Mouse (Mus musculus): ENCODE data around the gene Fpgs.
A peak's percentile ranks its signal among the peaks of the same experiment; 100 is the strongest.

Fpgs gene

GRCm38 (mm10) chr2:32741273-32742172, 37.6 kb upstream of the Fpgs start:
- Histone ChIP-seq H3K4me3 (replicated peaks; ENCODE audit: low read length) (peak overlapping the region; percentile 88), H3K9me3 (ENCODE audit: low read length) (peaks cover 14% of the 10 kb centered on the region), H3K36me3 (ENCODE audit: insufficient read depth, low read length) (no peaks in the 10 kb centered on the region), H3K27me3 (ENCODE audit: insufficient read depth, low read length) (peaks cover 78% of the 10 kb centered on the region), H3K4me1 (replicated peaks; ENCODE audit: low read depth, low read length) (peaks cover 16% of the 10 kb centered on the region)
- TF ChIP-seq NANOG (IDR thresholded peaks at IDR 0.05; ENCODE audit: borderline replicate concordance, low read length), result no peak
- TF ChIP-seq CTCF (conservative IDR thresholded peaks at IDR 0.05; ENCODE audit: low read length), result no peak
- TF ChIP-seq POU5F1 (IDR thresholded peaks at IDR 0.05; ENCODE audit: borderline replicate concordance, low read length), result no peak

- peaks cover 17% of the 10 kb centered on the region for H3K9me3 ChIP-seq (ENCODE audit: low read length)
- TF ChIP-seq CTCF (conservative IDR thresholded peaks at IDR 0.05; ENCODE audit: low read length), result no peak
- H3K27me3 ChIP-seq (ENCODE audit: insufficient read depth, low read length), result peaks cover 74% of the 10 kb centered on the region
- H3K36me3 ChIP-seq (ENCODE audit: insufficient read depth, low read length), result no peaks in the 10 kb centered on the region
- peak within 1 kb of the TSS; percentile 88 for H3K4me3 ChIP-seq (replicated peaks; ENCODE audit: low read length)
- peaks cover 16% of the 10 kb centered on the region for H3K4me1 ChIP-seq (replicated peaks; ENCODE audit: low read depth, low read length)
Observed at GRCm38 (mm10) chr2:32740916-32741272, 36.9 kb upstream of the Fpgs start, which contains the start of gene 6330409D20Rik. Gene 6330409D20Rik, minus strand, starts transcription at chr2:32741016.

- Histone ChIP-seq H3K9me3 (ENCODE audit: low read length) (peaks cover 17% of the 10 kb centered on the region), H3K4me1 (replicated peaks; ENCODE audit: low read depth, low read length) (peaks cover 22% of the 10 kb centered on the region), H3K36me3 (ENCODE audit: insufficient read depth, low read length) (no peaks in the 10 kb centered on the region), H3K4me3 (replicated peaks; ENCODE audit: low read length) (no peak overlapping the region), H3K27me3 (ENCODE audit: insufficient read depth, low read length) (peaks cover 58% of the 10 kb centered on the region)
- TF ChIP-seq NANOG (IDR thresholded peaks at IDR 0.05; ENCODE audit: borderline replicate concordance, low read length) (no peak), CTCF (conservative IDR thresholded peaks at IDR 0.05; ENCODE audit: low read length) (no peak), POU5F1 (IDR thresholded peaks at IDR 0.05; ENCODE audit: borderline replicate concordance, low read length) (no peak)
Observed at GRCm38 (mm10) chr2:32739311-32739710, 35.4 kb upstream of the Fpgs start.

- no peak overlapping the region for H3K4me3 ChIP-seq (replicated peaks; ENCODE audit: low read length)
- TF ChIP-seq POU5F1 (IDR thresholded peaks at IDR 0.05; ENCODE audit: borderline replicate concordance, low read length) (no peak), NANOG (IDR thresholded peaks at IDR 0.05; ENCODE audit: borderline replicate concordance, low read length) (no peak), CTCF (conservative IDR thresholded peaks at IDR 0.05; ENCODE audit: low read length) (no peak)
- peaks cover 39% of the 10 kb centered on the region for H3K27me3 ChIP-seq (ENCODE audit: insufficient read depth, low read length)
- peaks cover 17% of the 10 kb centered on the region for H3K9me3 ChIP-seq (ENCODE audit: low read length)
- no peaks in the 10 kb centered on the region for H3K36me3 ChIP-seq (ENCODE audit: insufficient read depth, low read length)
- peaks cover 17% of the 10 kb centered on the region for H3K4me1 ChIP-seq (replicated peaks; ENCODE audit: low read depth, low read length)
Observed at GRCm38 (mm10) chr2:32737008-32737407, 33.1 kb upstream of the Fpgs start.

DNA sequence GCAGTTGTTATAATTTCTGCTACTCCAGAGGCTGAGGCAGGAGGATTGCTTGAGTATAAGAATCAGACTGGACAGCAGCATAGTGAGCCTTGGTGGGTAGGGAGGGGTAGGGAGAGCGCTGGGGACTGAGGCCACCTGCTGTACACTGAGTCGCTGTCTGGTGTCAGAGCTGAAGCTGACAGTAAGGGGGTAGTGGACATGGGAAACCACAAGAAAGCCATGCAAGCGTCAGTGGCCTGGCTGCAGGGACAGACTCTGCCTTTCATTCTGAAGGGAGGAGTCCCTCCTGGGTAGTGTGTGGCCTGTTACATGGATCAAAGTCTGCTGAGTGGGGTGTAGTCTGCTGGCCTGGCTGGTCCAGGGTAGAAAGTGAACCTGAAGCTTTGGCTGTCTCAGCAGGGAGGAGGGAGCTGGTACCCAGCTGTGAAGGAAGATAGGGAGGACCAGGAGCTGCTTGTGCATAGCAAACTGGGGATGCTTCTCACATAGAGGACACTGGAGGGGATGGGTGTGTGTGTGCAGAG, 32.4 kb upstream of the Fpgs start:
- H3K9me3 ChIP-seq (ENCODE audit: low read length), result peaks cover 17% of the 10 kb centered on the region
- H3K4me3 ChIP-seq (replicated peaks; ENCODE audit: low read length), result no peak overlapping the region
- H3K27me3 ChIP-seq (ENCODE audit: insufficient read depth, low read length), result peaks cover 34% of the 10 kb centered on the region
- no peaks in the 10 kb centered on the region for H3K36me3 ChIP-seq (ENCODE audit: insufficient read depth, low read length)
- TF ChIP-seq POU5F1 (IDR thresholded peaks at IDR 0.05; ENCODE audit: borderline replicate concordance, low read length) (no peak), CTCF (conservative IDR thresholded peaks at IDR 0.05; ENCODE audit: low read length) (no peak), NANOG (IDR thresholded peaks at IDR 0.05; ENCODE audit: borderline replicate concordance, low read length) (no peak)
- peaks cover 12% of the 10 kb centered on the region for H3K4me1 ChIP-seq (replicated peaks; ENCODE audit: low read depth, low read length)

- H3K4me3 ChIP-seq (replicated peaks; ENCODE audit: low read length), result no peak overlapping the region
- TF ChIP-seq POU5F1 (IDR thresholded peaks at IDR 0.05; ENCODE audit: borderline replicate concordance, low read length), result no peak
- no peak for TF ChIP-seq NANOG (IDR thresholded peaks at IDR 0.05; ENCODE audit: borderline replicate concordance, low read length)
- TF ChIP-seq CTCF (conservative IDR thresholded peaks at IDR 0.05; ENCODE audit: low read length), result no peak
- no peaks in the 10 kb centered on the region for H3K36me3 ChIP-seq (ENCODE audit: insufficient read depth, low read length)
- H3K9me3 ChIP-seq (ENCODE audit: low read length), result peaks cover 17% of the 10 kb centered on the region
- peaks cover 11% of the 10 kb centered on the region for H3K4me1 ChIP-seq (replicated peaks; ENCODE audit: low read depth, low read length)
- peaks cover 22% of the 10 kb centered on the region for H3K27me3 ChIP-seq (ENCODE audit: insufficient read depth, low read length)
Observed at GRCm38 (mm10) chr2:32734933-32735332, 31.0 kb upstream of the Fpgs start.

DNA sequence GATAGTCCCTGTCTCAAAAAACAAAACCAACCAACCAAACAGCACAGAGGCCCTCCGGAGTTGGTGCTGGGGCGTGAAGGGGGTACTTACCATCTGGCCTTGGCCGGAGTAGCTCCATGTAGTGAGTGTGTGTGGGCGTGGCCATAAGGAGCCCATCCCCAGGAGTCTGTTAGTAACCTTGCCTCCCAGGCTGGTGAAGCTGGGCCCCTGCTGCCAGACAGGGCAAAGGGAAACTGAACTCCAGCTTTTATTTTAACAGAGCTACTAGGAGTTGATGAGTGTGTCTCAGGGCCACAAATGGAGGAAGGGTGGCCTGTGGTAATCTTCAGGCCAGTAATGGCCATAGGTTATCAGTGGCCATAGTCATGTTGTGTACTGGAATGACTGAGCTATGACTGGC, 30.5 kb upstream of the Fpgs start:
- TF ChIP-seq NANOG (IDR thresholded peaks at IDR 0.05; ENCODE audit: borderline replicate concordance, low read length) (no peak), POU5F1 (IDR thresholded peaks at IDR 0.05; ENCODE audit: borderline replicate concordance, low read length) (no peak), CTCF (conservative IDR thresholded peaks at IDR 0.05; ENCODE audit: low read length) (no peak)
- Histone ChIP-seq H3K27me3 (ENCODE audit: insufficient read depth, low read length) (peaks cover 18% of the 10 kb centered on the region), H3K4me1 (replicated peaks; ENCODE audit: low read depth, low read length) (peaks cover 16% of the 10 kb centered on the region), H3K36me3 (ENCODE audit: insufficient read depth, low read length) (no peaks in the 10 kb centered on the region), H3K4me3 (replicated peaks; ENCODE audit: low read length) (no peak overlapping the region), H3K9me3 (ENCODE audit: low read length) (peaks cover 17% of the 10 kb centered on the region)

- no peak overlapping the region for H3K4me3 ChIP-seq (replicated peaks; ENCODE audit: low read length)
- peaks cover 15% of the 10 kb centered on the region for H3K9me3 ChIP-seq (ENCODE audit: low read length)
Observed at GRCm38 (mm10) chr2:32732695-32733094, 28.8 kb upstream of the Fpgs start.

More at GRCm38 (mm10) chr2:32732695-32733094, 28.8 kb upstream of the Fpgs start:
- TF ChIP-seq CTCF (conservative IDR thresholded peaks at IDR 0.05; ENCODE audit: low read length) (no peak), POU5F1 (IDR thresholded peaks at IDR 0.05; ENCODE audit: borderline replicate concordance, low read length) (no peak), NANOG (IDR thresholded peaks at IDR 0.05; ENCODE audit: borderline replicate concordance, low read length) (no peak)
- Histone ChIP-seq H3K36me3 (ENCODE audit: insufficient read depth, low read length) (no peaks in the 10 kb centered on the region), H3K27me3 (ENCODE audit: insufficient read depth, low read length) (peaks cover 15% of the 10 kb centered on the region), H3K4me1 (replicated peaks; ENCODE audit: low read depth, low read length) (peaks cover 28% of the 10 kb centered on the region)

All from E14TG2a.4 (cell line).